Mouse (Mus musculus) heart, embryonic 15.5 days (tissue): ENCODE measurements around the gene Lepr. TPM values are rescaled to one million over a fixed set of nuclear protein-coding genes. Genes with fewer than 3 reads are reported as not detected.

Source experiments
- polyA plus RNA-seq: library from polyadenylated mRNA; unstranded; fragments of >200 nt; fragmentation: Nextera tagmentation; extraction: Ambion mirVana; gene quantifications from 2 replicates; pipeline ENCODE4 v1.2.1, GENCODE M21; 2015

The Lepr gene
- polyA plus RNA-seq, 1 experiment from 2014 or later = 1.6 TPM

Other genes starting within 250 kb of the Lepr start
- 0.43 and 1.9 TPM in 2 replicates for gene Dnajc6, start 220.8 kb upstream of the Lepr start, polyA plus RNA-seq
- gene Leprot, start 69.7 kb upstream of the Lepr start, polyA plus RNA-seq = 72.6 and 81.7 TPM in 2 replicates
- not detected in 2 replicates for gene B020004J07Rik, start 126.6 kb downstream of the Lepr start, polyA plus RNA-seq
- not detected in 2 replicates for gene C130073F10Rik, start 176.4 kb downstream of the Lepr start, polyA plus RNA-seq
- gene Gm12800, start 191.7 kb downstream of the Lepr start, polyA plus RNA-seq = not detected in 2 replicates
- not detected in 2 replicates for gene Gm12794, start 223.0 kb downstream of the Lepr start, polyA plus RNA-seq